Mouse (Mus musculus) brain, embryonic 14.5 days (tissue): ENCODE data around the gene Hyal2.

Source experiments
- CTCF ChIP-seq: fragments of 200-500 bp; IDR thresholded peaks from 2 replicates; pipeline ENCODE4 v1.5.1; 2012; ENCODE audit warnings: inconsistent platforms, mild to moderate bottlenecking, moderate library complexity, borderline replicate concordance; ENCODE audit not compliant: insufficient read depth, insufficient read length; ENCODE audit errors: extremely low read depth
- POLR2A ChIP-seq: fragments of 200-500 bp; IDR thresholded peaks from 2 replicates; pipeline ENCODE4 v1.6.1; 2012; ENCODE audit warnings: mild to moderate bottlenecking, inconsistent platforms, borderline replicate concordance; ENCODE audit not compliant: poor library complexity, insufficient read depth, insufficient read length, severe bottlenecking; ENCODE audit errors: extremely low read depth

DNA sequence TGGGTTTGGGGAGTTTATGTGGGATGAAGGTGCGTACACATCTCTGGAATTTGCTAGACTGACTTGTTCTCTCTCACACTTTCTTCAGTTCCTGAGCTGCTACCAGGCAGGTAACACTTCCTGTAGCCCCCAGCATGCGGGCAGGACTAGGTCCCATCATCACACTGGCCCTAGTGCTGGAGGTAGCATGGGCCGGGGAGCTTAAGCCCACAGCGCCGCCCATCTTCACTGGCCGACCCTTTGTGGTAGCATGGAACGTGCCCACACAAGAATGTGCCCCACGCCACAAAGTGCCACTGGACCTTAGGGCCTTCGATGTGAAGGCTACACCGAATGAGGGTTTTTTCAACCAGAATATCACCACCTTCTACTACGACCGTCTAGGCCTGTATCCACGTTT, 2.3 kb downstream of the Hyal2 start:
- TF ChIP-seq CTCF, result no peak
- TF ChIP-seq POLR2A, result no peak
